Mouse (Mus musculus): ENCODE data around the gene Gm136.

The Gm136 gene

DNA sequence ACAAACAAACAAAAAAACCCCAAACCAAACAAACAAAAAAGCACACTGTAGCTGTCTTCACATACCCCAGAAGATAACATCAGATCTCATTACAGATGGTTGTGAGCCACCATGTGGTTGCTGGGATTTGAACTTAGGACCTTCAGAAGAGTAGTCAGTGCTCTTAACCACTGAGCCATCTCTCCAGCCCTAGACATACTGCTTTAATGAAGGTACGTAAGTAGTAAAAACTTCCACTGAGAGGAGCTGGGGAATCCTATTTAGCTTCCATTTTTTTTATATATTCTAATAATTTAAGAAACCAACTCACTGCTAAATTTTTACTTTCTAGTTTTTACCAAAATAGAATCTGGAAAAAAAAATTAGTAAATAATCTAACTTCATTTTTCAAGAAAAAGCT is 41.0 kb downstream of the Gm136 start:
- no peak for DNase-seq (ENCODE audit: low spot score in 2 of 2)

DNA sequence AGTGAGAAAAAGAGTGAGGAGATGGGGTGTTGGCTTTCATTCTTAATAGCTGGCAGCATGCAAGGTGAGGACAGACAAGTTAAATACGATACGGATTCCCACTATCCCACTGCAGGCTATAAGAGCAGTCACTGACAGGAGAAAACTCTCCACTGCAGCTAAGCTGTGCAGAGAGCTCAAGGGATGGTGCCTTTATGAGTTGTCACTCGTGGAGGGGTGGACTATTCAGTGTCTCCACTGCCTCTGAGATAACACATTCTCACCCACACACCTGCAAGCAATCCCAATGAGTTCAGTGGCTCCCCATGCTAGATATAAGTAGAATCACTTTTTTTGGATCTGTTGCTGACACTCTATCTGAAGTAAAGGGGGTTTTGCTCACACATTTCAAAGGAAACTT is 47.9 kb downstream of the Gm136 start:
- no peak for DNase-seq (ENCODE audit: low spot score in 2 of 2)

DNA sequence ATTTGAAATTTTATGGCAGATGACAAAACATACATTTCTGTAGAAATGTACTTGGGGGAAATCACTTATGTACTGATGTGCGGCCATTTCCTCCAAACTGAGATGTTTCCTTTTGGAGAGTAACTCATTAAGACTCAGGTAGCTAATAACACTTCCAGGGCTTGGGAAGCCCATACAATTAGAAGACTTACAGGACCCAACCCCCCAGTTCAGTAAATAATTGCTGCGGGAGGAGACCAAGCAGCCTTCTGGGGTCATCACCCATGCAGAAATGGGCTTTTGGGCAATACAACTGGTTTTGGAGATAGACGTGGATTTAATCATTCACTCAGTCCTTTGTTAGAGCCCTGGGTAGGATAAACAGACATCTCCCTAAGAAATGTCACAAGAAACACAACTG is 48.8 kb downstream of the Gm136 start:
- no peak for DNase-seq (ENCODE audit: low spot score in 2 of 2)

DNA sequence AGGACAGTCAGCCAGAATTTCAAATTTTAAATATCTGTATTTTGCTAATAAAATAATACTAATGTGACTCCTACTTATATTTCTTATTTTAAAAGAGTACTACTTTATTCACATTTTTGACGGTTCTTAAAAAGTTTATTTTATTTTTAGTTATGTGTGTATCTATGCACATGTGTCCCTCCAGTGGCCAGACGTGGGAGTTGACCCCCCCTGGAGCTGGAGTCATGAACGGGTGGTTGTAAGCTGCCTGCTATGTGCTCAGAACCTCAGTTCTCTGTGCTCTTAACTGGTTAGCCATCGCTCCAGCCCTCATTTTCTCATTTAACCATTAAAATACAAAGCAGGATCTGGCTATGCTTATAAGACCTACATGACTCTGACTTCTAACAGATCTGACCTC is 53.0 kb downstream of the Gm136 start:
- DNase-seq (ENCODE audit: low spot score in 2 of 2) = no peak

DNA sequence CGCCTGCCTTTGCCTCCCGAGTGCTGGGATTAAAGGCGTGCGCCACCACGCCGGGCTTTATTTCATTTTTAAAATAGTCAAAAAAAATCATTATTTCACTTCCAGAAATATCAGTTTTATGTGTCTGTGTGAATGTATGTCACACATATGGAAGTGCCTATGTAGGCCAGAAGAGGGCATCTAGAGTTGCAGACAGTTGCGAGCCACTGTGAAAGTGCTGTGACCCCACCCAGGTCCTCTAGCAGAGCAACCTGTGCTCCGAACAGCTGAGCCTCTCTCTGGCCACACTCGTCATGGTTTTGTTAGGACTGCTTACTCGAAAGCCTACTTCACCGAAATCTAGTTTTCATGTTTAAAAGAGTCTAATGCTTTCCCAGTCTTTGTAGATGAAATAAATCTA is 53.8 kb downstream of the Gm136 start:
- no peak for DNase-seq (ENCODE audit: low spot score in 2 of 2)

DNA sequence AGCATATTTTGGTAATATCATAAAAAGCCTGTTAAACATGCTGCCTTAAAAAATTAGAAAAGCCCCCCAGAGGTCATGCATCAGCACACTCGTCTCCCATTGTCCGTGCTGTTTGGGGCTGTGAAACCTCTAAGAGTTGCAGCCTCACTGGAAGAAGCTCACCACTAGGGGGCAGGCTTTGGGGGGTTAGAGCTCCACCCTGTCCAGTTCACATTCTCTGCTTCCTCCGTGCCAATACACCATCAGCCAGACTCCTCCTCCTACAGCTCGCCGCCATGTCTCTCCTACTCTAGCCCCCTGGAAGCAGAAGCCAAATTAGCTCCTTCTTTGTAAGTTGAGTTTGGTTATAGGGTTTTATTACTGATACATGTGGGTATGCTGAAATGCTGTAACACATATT is 54.5 kb downstream of the Gm136 start:
- no peak for DNase-seq (ENCODE audit: low spot score in 2 of 2)

Data from left cerebral cortex, adult 9 months (tissue).